Mouse (Mus musculus): Measurements from ENCODE around the gene Phkg1.
A peak's percentile ranks its signal among the peaks of the same experiment; 100 is the strongest.
"Not testable (repeated sequence)": the region's sequence is repeated elsewhere in the genome, so short reads cannot be mapped to it uniquely, and the experiment has no call there.

Gene Phkg1

GRCm38 (mm10) chr5:129895198-129896088 lies 2.9 kb downstream of the Phkg1 start, which contains the start of gene Zbed5:
Gene Zbed5 (plus strand): TSS chr5:129895723.
- peak; percentile 79 for DNase-seq

- not testable (repeated sequence) for DNase-seq
Measured at GRCm38 (mm10) chr5:129890390-129890789, 8.0 kb downstream of the Phkg1 start.

DNA sequence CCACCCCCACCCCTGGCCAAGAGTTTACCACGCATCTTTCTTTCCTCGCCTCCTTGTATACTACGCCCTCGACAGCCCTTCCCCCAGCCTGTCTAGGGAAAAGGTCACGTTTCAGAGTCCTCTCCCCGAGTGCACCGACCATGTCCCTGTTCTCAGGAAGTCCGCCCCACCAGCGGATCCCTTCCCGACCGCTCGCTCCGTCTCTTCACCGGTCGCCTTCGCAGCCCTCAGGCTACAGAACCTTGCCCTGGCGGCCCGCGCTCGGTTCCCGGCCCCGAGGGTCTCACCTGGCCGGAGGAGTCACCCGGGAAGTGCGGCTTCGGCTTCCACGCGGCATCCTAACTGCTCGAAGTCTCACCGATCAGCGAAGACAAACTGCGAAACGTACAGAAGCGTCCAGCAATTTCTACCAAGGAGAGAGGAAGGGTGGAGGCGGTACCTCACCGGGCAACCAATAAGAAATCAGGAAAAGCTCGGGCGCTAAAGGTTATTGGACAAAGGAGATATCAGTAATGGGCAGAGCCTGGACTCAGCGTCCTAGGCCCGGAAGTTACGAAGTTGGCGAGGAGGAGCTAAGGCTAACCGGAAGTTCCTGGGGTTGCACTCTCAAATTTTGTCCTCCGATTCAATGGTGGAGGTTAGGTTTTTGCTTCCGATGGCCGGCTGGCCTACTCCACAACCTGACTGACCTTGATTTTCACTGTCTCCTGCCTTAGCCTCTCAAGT lies 11.3 kb downstream of the Phkg1 start, which contains the start of gene Chchd2:
Gene Chchd2 (minus strand): TSS at position 560 of the 726 bp plus-strand sequence.
- peak; percentile 82 for DNase-seq

GRCm38 (mm10) chr5:129886271-129886670 lies 12.1 kb downstream of the Phkg1 start:
- no peak for DNase-seq

DNA sequence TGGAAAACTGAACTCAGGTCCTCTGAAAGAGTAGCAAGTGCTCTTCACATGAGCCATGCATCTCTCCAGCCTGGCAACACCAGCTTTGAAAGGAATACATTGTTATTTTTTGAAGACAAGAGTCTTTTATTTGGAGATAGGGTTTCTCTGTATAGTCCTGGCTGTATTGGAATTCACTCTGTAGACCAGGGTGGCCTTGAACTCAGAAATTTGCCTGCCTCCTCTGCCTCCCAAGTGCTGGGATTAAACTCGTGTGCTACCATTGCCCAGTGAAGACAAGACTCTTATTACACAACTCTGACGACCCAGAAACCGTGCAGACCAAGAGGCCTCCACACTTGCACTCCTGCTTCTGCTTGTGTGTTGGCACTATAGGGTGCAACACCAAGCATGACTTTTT lies 18.5 kb downstream of the Phkg1 start:
- DNase-seq, result no peak

GRCm38 (mm10) chr5:129878946-129879345 lies 19.4 kb downstream of the Phkg1 start:
- DNase-seq, result no peak

DNA sequence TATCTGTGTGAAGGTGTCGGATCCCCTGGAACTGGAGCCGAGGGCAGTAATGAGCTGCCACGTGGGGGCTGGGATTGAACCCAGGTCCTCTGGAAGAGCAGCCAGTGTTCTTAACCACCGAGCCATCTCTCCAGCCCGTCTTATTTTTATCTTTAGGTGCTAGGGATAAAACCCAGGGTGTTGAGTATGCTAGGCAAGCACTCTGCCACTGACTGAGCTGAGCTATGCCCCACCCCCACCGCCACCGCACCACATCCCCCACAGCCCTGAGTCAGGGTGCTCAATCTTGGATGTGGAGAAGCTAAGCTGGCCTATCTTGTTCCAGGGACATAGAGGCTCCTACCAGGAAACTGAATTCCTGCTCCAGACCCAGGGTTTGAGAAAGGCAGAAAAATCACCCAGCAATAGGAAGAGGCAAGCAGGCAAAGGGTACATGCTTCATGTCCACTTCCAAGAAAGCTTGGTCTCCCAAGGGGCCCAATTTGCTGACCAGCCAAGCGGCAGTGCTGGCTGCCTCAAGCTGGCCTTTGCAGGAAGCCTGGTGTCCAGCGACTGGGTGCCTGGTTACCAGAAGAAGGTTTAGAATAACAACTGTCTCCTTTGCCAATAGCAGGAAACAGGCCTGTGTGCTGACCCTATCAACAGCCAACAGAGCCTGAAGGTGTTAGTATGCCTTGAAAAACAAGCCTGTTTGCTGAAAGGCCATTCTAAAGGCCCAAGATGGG lies 20.5 kb downstream of the Phkg1 start:
- DNase-seq, result no peak

GRCm38 (mm10) chr5:129875098-129875497 lies 23.3 kb downstream of the Phkg1 start:
- DNase-seq, result no peak

DNA sequence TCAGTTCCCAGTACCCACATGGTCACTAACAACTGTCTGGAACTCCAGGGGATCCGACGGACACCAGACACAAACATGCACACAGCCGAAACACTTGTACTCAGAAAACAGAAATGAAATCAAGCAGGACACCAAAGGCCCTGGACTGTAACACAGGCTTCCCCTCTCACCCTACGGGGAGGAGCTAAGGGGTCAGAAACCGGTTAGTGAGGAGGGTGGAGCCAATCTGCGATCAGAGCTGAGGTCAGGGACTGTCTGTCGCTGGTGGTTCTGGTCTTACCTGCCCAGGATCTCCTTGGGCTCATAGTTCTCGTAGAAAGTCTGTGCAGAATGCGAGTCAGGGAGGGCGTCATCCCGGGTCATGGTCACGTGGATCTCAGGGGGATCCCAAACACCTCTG lies 24.4 kb downstream of the Phkg1 start:
- no peak for DNase-seq

DNA sequence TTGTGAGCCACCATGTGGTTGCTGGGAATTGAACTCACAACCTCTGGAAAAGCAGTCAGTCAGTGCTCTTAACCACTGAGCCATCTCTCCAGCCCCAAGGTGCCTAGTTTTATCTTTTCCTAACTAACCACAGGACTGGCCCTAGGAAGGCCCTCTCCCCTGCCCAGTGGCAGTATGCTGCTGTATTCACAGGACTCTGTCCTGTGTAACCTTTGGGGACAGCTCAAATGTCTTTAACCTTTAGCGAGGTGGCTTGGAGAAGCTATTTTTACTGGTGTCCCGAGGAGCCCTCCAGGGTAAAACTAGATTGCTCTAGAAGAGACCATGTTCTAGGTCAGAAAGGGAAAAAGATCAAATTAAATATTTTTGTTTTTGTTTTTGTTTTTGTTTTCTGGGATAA lies 27.1 kb downstream of the Phkg1 start:
- no peak for DNase-seq

DNA sequence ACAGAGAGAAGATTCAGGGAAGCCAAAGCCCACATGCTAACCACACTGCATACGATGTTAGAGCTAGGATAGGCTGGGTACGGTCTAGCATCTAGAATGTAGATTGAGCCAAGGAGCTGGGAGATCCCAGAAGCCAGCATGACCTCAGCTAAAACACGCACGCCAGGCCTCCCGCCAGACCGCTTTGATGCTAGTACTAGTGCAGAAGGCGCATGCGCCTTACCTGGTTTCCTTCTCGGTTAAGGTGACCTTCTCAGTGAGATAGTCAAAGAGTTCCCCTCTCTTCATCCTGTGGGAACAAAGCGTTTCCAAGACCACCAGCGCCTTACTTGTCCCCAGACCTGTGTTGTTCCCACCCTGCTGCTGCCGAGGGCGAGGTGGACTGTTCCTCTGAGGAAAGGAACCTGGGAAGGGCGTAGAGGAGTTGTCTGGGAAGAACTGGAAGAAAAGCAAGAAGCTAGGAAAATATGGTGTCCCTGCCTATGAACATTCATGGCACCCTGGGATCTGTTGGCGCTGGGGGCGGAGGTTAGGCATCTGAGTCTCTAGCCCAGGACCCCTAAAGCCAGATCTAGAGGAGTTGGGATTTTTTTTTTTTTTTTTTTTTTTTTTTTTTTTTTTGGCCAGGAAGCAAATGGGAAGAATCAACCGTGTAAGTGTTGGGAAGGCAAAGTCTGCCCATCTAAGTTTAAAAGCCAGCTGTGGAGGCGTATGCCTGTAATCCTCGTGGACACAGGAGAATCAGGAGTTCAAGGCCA lies 28.9 kb downstream of the Phkg1 start:
- no peak for DNase-seq

DNA sequence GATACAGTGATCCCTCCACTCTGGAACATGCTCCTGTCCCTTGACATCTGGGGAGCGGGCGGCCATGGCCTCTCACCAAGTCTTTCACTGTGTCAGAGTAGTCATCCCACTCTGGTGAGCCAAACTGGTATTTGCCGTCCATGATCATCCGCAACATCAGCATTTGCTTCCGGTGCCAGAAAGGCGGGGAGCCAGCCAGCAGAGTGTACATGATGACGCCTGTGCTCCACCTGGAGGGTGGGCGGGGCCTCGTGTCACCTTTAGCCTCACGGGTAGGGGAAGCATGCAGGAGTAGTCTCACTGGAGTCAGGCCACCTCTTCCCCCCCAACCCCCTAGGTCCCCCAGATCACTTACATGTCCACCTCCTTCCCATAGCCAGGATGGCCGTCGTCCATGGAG lies 32.5 kb downstream of the Phkg1 start:
- no peak for DNase-seq

DNA sequence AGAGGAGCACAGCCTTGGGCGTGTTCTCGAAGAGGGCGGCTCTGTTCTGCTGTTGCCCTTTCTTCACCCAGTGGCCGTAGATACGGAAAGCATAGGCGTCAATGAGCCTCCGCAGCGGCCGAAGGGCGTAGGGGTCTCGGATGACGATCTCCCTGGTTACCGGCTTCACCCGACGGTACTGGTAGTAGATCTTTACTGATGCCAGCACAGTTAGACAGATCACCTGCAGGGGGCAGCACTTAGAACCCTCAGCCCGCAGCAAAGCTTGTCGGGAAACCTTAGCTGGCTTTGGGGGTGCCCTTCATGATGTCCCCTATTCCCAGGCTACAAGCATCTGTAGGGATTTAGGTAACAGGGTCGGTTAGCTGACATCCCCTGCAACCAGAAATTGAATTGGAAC lies 33.9 kb downstream of the Phkg1 start:
- DNase-seq, result peak; percentile 77

DNA sequence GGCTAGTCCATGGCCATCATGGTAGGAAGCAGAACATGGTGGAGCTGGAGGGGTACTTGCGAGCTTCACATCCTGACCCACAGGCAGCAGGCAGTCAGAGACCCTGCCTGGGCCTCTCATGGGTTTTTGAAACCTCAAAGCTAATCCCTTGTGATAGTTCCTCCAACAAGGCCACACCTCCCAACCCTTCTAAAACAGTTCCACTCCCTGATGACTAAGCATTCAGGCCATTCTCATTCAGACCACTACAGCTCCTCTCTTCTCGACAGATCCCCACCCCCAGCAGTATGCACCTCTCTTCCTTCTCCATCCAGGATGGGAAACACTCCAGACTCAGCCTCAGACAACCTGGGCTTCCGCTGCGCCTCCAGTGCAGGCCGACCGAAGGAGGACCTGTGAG lies 36.0 kb downstream of the Phkg1 start:
- no peak for DNase-seq

GRCm38 (mm10) chr5:129856414-129856813 lies 41.9 kb downstream of the Phkg1 start:
- no peak for DNase-seq

GRCm38 (mm10) chr5:129855163-129855562 lies 43.2 kb downstream of the Phkg1 start:
- DNase-seq, result no peak

- peak; percentile 21 for DNase-seq
Measured at GRCm38 (mm10) chr5:129847558-129847820, 50.9 kb downstream of the Phkg1 start.

GRCm38 (mm10) chr5:129846752-129847557 lies 51.4 kb downstream of the Phkg1 start, which contains the start of gene Sumf2:
Gene Sumf2 (plus strand): TSS chr5:129846986.
- DNase-seq, result peak; percentile 96

GRCm38 (mm10) chr5:129844848-129845247 lies 53.5 kb downstream of the Phkg1 start:
- DNase-seq, result no peak
